Mouse (Mus musculus): ENCODE measurements at regions not wholly inside any gene's neighbourhood (a gene's known extent, or its start where the extent isn't known, plus 50 kb on each side); places are given as distances from the start of the nearest gene placed in this dataset.

DNA sequence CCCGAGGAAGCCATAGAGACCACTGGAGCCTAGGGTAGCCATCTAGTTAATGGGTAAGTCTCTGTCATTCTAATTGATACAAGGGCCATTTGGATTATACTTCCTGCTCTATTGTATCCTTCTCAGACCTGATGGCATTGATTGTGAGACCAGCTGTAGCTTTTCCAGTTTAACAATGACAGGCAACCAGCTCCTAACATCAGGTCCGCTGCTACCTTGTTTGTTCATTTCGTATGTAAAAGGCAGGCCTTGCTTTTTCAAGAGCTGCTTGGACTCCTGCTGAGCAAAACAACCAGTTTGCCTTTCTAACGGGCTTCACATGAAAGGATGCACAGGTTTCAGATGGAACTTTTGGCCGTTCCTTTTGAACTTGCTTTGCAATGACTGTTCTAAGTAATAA lies 148.6 kb upstream of the Ercc4 start:
- Histone ChIP-seq H3K4me1 (ENCODE audit: control insufficient read depth, insufficient read depth, low read length) (no peaks in the 10 kb centered on the region), H3K4me3 (replicated peaks; ENCODE audit: extremely low read depth, low read depth, low read length) (no peak overlapping the region)
- TF ChIP-seq POLR2A (IDR thresholded peaks at IDR 0.05; ENCODE audit: borderline replicate concordance, extremely low read depth, low read depth, low read length), result no peak
- TF ChIP-seq CTCF (IDR thresholded peaks at IDR 0.05; ENCODE audit: insufficient read depth, low read length), result no peak
- WGBS, result 76% methylated on average over 5 of the region's 5 CpGs
- DNase-seq, result no peak

- no peaks in the 10 kb centered on the region for H3K4me1 ChIP-seq (ENCODE audit: control insufficient read depth, insufficient read depth, low read length)
- no peak for DNase-seq
- H3K4me3 ChIP-seq (replicated peaks; ENCODE audit: extremely low read depth, low read depth, low read length), result no peak overlapping the region
- WGBS, result 64% methylated on average over 1 of the region's 1 CpGs
- no peak for TF ChIP-seq CTCF (IDR thresholded peaks at IDR 0.05; ENCODE audit: insufficient read depth, low read length)
- TF ChIP-seq POLR2A (IDR thresholded peaks at IDR 0.05; ENCODE audit: borderline replicate concordance, extremely low read depth, low read depth, low read length), result no peak
These were observed 126.8 kb upstream of the Ercc4 start for GRCm38 (mm10) chr16:12982681-12983080.

DNA sequence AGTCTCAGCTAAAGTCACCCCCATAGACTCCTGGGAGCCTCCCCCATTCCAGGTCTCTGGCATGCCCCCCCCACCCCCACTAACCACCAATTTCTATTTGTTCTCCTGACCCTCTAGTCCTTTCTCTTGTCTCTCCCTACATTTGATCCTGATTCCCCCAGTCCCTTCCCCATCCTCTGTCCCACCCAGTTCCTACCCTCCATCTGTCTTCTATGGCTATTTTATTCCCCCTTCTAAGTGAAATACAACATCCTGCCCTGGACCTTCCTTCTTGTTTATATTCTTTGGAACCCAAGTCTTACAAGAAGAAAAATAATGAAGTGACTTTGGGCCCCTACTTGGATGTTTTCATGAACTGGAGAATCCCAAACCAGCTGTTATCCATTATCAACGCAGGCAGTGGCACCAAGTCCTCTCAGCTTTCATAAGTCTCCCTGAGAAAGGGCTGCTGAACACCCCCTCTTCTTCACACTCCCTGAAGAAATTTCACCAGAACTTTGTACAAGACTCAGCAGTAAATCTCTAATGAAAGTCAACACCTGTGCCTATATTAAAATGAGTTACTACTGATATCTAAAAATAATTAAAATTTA lies 108.1 kb upstream of the Ercc4 start:
- Histone ChIP-seq H3K4me3 (replicated peaks; ENCODE audit: extremely low read depth, low read depth, low read length) (no peak overlapping the region), H3K4me1 (ENCODE audit: control insufficient read depth, insufficient read depth, low read length) (no peaks in the 10 kb centered on the region)
- no peak for DNase-seq
- TF ChIP-seq CTCF (IDR thresholded peaks at IDR 0.05; ENCODE audit: insufficient read depth, low read length), result no peak
- WGBS, result 37% methylated on average over 1 of the region's 1 CpGs

GRCm38 (mm10) chr16:13012863-13013262 lies 96.6 kb upstream of the Ercc4 start:
- WGBS, result 70% methylated on average over 5 of the region's 5 CpGs
- TF ChIP-seq POLR2A (IDR thresholded peaks at IDR 0.05; ENCODE audit: borderline replicate concordance, extremely low read depth, low read depth, low read length), result no peak
- Histone ChIP-seq H3K4me1 (ENCODE audit: control insufficient read depth, insufficient read depth, low read length) (no peaks in the 10 kb centered on the region), H3K4me3 (replicated peaks; ENCODE audit: extremely low read depth, low read depth, low read length) (no peak overlapping the region)
- no peak for DNase-seq

DNA sequence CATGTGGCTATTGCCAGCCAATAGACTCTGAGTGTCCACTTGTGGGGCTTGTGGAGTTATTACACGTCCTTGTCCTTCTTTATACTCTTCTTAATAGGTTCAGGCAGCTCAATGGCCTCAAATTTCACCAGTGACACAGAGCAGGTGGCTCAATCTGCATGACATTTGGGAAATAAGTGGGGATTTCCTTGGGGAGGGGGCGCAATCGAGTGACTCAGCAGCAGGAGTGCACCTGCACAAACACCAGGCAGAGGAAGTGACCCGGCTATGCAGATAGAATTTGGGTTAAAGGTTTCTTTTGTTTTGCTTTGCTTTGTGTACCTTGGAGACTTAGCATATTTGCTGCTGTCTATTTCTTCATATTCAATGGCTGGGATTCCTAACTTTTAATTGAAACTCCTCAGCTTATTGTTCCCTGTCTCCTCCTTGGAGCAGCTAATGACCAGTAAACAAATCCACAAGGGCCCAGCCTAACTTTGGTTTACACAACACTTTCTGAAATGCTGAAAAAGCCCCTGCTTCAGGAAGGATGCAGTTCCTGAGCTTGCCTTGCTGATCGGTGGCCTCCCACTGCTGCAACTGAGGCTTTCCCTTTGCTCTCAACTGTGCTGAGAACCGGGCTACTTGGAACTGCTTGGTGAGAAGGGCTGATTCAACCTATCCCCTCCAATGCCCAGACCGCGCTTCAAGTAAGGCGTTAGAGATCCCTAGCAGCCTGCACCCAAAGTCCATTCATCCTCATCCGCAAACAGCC lies 95.4 kb upstream of the Ercc4 start:
- DNase-seq, result no peak
- Histone ChIP-seq H3K4me3 (replicated peaks; ENCODE audit: extremely low read depth, low read depth, low read length) (no peak overlapping the region), H3K4me1 (ENCODE audit: control insufficient read depth, insufficient read depth, low read length) (no peaks in the 10 kb centered on the region)
- 49% methylated on average over 10 of the region's 10 CpGs for WGBS
- TF ChIP-seq POLR2A (IDR thresholded peaks at IDR 0.05; ENCODE audit: borderline replicate concordance, extremely low read depth, low read depth, low read length) (no peak), CTCF (IDR thresholded peaks at IDR 0.05; ENCODE audit: insufficient read depth, low read length) (no peak)

DNA sequence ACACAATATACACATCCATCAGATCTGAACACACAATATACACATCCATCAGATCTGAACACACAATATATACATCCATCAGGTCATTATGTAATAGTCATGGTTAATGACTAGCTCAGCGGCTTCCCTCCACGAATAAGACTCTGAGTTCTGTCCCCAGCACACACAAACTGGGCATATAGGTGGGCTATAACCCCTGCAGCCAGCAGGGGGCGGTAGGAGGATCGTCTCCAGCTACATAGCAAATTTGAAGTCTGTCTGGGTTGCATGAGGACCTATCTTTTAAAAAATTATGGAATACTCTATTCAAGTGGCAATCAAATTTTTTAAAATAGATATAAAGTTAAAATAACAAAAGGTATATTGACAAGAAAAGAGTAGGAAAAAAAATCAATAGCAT lies 86.6 kb upstream of the Ercc4 start:
- DNase-seq, result peak; percentile 29
- WGBS, result 42% methylated on average over 4 of the region's 4 CpGs
- H3K4me1 ChIP-seq (ENCODE audit: control insufficient read depth, insufficient read depth, low read length), result no peaks in the 10 kb centered on the region
- TF ChIP-seq POLR2A (IDR thresholded peaks at IDR 0.05; ENCODE audit: borderline replicate concordance, extremely low read depth, low read depth, low read length), result no peak
- TF ChIP-seq CTCF (IDR thresholded peaks at IDR 0.05; ENCODE audit: insufficient read depth, low read length), result peak; percentile 71
- no peak overlapping the region for H3K4me3 ChIP-seq (replicated peaks; ENCODE audit: extremely low read depth, low read depth, low read length)

DNA sequence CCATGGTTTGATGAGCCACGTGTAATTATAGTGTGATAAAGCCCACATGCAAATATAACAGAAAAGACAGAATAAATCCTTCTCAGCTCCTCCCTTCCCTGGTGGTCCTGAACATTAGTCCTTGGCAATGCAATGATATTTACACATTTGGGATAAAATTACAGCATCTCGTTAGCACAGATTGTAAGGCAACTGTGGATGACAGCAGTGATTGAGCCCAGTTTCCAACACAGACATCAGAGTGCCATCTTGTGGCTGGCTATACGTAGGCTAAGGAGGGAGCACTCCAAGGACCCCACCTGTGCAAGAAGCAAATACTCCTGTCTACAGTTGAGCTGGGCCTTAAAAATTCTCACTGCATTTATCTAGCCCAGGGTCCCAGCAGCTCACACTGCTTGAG lies 84.1 kb upstream of the Ercc4 start:
- DNase-seq, result no peak
- WGBS, result 41% methylated on average over 3 of the region's 3 CpGs
- Histone ChIP-seq H3K4me3 (replicated peaks; ENCODE audit: extremely low read depth, low read depth, low read length) (no peak overlapping the region), H3K4me1 (ENCODE audit: control insufficient read depth, insufficient read depth, low read length) (no peaks in the 10 kb centered on the region)
- TF ChIP-seq POLR2A (IDR thresholded peaks at IDR 0.05; ENCODE audit: borderline replicate concordance, extremely low read depth, low read depth, low read length) (no peak), CTCF (IDR thresholded peaks at IDR 0.05; ENCODE audit: insufficient read depth, low read length) (peak; percentile 26; the same call in 1 of the 2 replicates)

GRCm38 (mm10) chr16:13034136-13034535 lies 75.3 kb upstream of the Ercc4 start:
- H3K4me3 ChIP-seq (replicated peaks; ENCODE audit: extremely low read depth, low read depth, low read length), result no peak overlapping the region
- TF ChIP-seq POLR2A (IDR thresholded peaks at IDR 0.05; ENCODE audit: borderline replicate concordance, extremely low read depth, low read depth, low read length) (no peak), CTCF (IDR thresholded peaks at IDR 0.05; ENCODE audit: insufficient read depth, low read length) (no peak)
- no peaks in the 10 kb centered on the region for H3K4me1 ChIP-seq (ENCODE audit: control insufficient read depth, insufficient read depth, low read length)
- no peak for DNase-seq
- 72% methylated on average over 5 of the region's 5 CpGs for WGBS

- no peak for DNase-seq
- Histone ChIP-seq H3K4me1 (ENCODE audit: control insufficient read depth, insufficient read depth, low read length) (no peaks in the 10 kb centered on the region), H3K4me3 (replicated peaks; ENCODE audit: extremely low read depth, low read depth, low read length) (no peak overlapping the region)
- 92% methylated on average over 4 of the region's 4 CpGs for WGBS
- no peak for TF ChIP-seq CTCF (IDR thresholded peaks at IDR 0.05; ENCODE audit: insufficient read depth, low read length)
- TF ChIP-seq POLR2A (IDR thresholded peaks at IDR 0.05; ENCODE audit: borderline replicate concordance, extremely low read depth, low read depth, low read length), result no peak
These were observed 72.9 kb upstream of the Ercc4 start for GRCm38 (mm10) chr16:13036596-13036995.

Measured in lung, adult 2 months (tissue).